Mouse (Mus musculus) neural tube, embryonic 15.5 days (tissue): Measurements from ENCODE around the gene Smc3. TPM values are rescaled to one million over a fixed set of nuclear protein-coding genes. Genes with fewer than 3 reads are reported as not detected.
A peak's percentile ranks its signal among the peaks of the same experiment; 100 is the strongest.

Experiments
- ATAC-seq: fragments of 200-750 bp; cut with Nextera tagmentation; 2 replicates; pipeline ENCODE4 v1.8.0; 2017; ENCODE audit warnings: mild to moderate bottlenecking, moderate TSS enrichment, moderate library complexity; ENCODE audit not compliant: low FRiP score
- H3K27ac ChIP-seq: fragments of 300-500 bp; sonication (generic); replicated peaks from 2 replicates; pipeline ENCODE4 v1.5.1; 2015; ENCODE audit warnings: mild to moderate bottlenecking, inconsistent platforms
- H3K27me3 ChIP-seq: fragments of 300-500 bp; sonication (generic); replicated peaks from 2 replicates; pipeline ENCODE4 v1.6.1; 2015; ENCODE audit warnings: inconsistent platforms
- H3K36me3 ChIP-seq: fragments of 300-500 bp; sonication (generic); 2 replicates; pipeline ENCODE4 v1.6.1; 2015; ENCODE audit warnings: inconsistent platforms
- H3K4me1 ChIP-seq: fragments of 300-500 bp; sonication (generic); 2 replicates; pipeline ENCODE4 v1.6.1; 2015; ENCODE audit warnings: inconsistent platforms
- H3K4me2 ChIP-seq: fragments of 300-500 bp; sonication (generic); 2 replicates; pipeline ENCODE4 v1.6.1; 2015; ENCODE audit warnings: inconsistent platforms, mild to moderate bottlenecking, moderate library complexity
- H3K4me3 ChIP-seq: fragments of 300-500 bp; sonication (generic); replicated peaks from 2 replicates; pipeline ENCODE4 v1.5.1; 2015; ENCODE audit warnings: mild to moderate bottlenecking, inconsistent platforms
- H3K9ac ChIP-seq: fragments of 300-500 bp; sonication (generic); replicated peaks from 2 replicates; pipeline ENCODE4 v1.6.1; 2015; ENCODE audit warnings: mild to moderate bottlenecking, inconsistent platforms
- H3K9me3 ChIP-seq: fragments of 300-500 bp; sonication (generic); replicated peaks from 2 replicates; pipeline ENCODE4 v1.6.1; 2016; ENCODE audit warnings: inconsistent platforms
- WGBS: fragments of 180-500 bp; shearing (Covaris S2); methylation state at CpG from one replicate; pipeline ENCODE4 v1.1.7; 2015; ENCODE audit warnings: mixed read lengths; 5-methylcytosine and 5-hydroxymethylcytosine counted together
- polyA plus RNA-seq: library from polyadenylated mRNA; unstranded; fragments of >200 nt; fragmentation: Nextera tagmentation; extraction: Ambion mirVana; gene quantifications from 2 replicates; pipeline ENCODE4 v1.2.1, GENCODE M21; 2015

The Smc3 gene
- polyA plus RNA-seq, 1 experiment from 2014 or later: 49.9 TPM

DNA sequence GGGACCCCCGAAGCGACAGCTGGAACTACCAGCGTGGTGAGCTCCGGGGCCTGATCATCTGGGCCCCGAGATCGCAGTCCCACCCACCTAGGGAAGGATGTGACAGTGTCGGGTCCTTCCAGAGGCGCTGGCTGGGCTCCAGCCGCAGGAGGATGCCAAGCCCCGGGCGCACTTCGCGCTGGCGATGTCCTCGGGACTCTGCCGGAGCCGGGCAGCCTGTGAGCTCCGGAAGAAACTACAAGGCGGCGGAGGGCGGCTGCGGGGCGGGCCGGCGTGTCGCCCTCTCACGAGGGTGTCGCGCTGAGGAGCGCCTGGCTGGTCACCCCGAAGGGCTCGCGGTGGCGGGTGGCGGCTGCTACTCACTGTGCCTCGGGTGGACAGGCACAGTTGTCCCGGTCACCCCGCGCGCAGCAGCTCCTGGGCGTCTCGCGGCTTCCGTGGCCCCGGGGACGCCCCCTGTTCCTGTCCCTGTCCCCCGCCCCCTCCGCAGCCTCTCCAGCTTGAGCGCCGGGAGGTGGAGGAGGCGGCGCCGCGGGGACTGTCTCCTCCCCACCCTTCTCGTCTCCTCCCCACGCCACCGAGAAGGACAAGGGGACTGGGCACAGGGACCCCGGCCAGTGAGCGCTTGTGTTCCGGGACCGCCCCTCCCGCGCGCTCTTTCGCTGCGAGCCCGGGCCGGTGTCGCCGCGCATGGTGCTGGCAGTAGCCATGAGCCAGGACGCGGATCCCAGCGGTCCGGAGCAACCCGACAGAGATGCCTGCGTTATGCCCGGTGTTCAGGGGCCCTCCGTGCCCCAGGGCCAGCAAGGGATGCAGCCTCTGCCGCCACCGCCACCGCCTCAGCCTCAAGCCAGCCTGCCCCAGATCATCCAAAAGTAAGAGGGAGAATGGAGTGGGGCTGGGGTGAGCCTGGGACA lies 76.8 kb downstream of the Smc3 start, which contains the start of gene Rbm20:
Gene Rbm20, plus strand, starts transcription at position 589 of the 917 bp plus-strand sequence.
- peak within 1 kb of the TSS; percentile 96 for H3K4me2 ChIP-seq
- H3K4me3 ChIP-seq: peak within 1 kb of the TSS; percentile 52
- WGBS: under 1% methylated on average over 77 of the region's 82 CpGs
- ATAC-seq: peak; percentile 82
- H3K36me3 ChIP-seq: no peaks in the 10 kb centered on the region
- H3K9me3 ChIP-seq: no peaks in the 10 kb centered on the region
- no peak within 1 kb of the TSS for H3K27ac ChIP-seq
- H3K27me3 ChIP-seq: peaks cover 54% of the 10 kb centered on the region
- H3K4me1 ChIP-seq: peaks cover 24% of the 10 kb centered on the region
- peak within 1 kb of the TSS; percentile 54 for H3K9ac ChIP-seq

DNA sequence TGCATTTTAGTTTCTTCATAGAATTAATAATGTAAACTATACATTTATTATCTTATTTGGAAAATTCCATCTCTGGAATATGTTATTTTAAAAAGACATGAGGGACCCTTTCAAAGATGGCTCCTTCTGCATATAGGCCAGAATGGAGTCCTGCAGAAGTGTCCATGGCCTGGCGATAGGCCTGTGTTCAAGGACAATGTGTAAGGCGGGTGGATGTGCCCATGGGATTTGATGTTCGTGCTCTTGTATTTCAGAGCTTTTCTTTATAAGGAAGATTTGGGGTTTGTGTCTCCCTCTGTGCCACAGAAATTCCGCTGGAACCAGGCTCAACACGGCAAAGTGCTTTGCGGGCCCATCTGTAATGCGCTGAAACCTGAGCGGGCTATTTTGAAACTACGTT lies 79.0 kb downstream of the Smc3 start:
- Histone ChIP-seq H3K4me1 (peaks cover 24% of the 10 kb centered on the region), H3K4me3 (no peak overlapping the region), H3K9ac (no peak overlapping the region), H3K4me2 (no peak overlapping the region), H3K27me3 (peaks cover 47% of the 10 kb centered on the region), H3K9me3 (no peaks in the 10 kb centered on the region), H3K36me3 (no peaks in the 10 kb centered on the region), H3K27ac (no peak overlapping the region)
- WGBS: 92% methylated on average over 9 of the region's 9 CpGs
- no peak for ATAC-seq

DNA sequence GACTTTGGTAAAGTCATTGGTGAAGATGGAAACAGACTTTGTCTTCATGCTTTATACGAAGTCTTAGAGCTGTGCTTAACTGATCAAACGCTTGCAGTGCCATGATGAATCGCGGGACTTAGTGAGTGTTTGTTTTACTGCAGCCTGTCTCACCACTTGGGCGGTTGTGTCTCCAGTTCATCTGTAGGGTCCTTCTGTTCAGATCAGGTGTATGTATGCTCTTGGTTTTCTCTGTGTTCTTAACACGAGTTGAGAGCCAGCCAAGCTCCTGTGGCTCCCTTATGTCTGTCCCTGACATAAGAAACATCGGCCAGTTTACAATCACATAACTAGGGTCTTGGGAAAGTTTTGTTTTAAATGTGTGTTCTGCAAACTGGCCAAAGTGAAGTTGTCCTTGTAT lies 79.8 kb downstream of the Smc3 start:
- no peak for ATAC-seq
- H3K27ac ChIP-seq: no peak overlapping the region
- peaks cover 24% of the 10 kb centered on the region for H3K4me1 ChIP-seq
- H3K9me3 ChIP-seq: no peaks in the 10 kb centered on the region
- H3K4me2 ChIP-seq: no peak overlapping the region
- H3K27me3 ChIP-seq: peaks cover 39% of the 10 kb centered on the region
- no peak overlapping the region for H3K4me3 ChIP-seq
- WGBS: 89% methylated on average over 7 of the region's 7 CpGs
- no peaks in the 10 kb centered on the region for H3K36me3 ChIP-seq
- H3K9ac ChIP-seq: no peak overlapping the region

GRCm38 (mm10) chr19:53682427-53682826 lies 82.2 kb downstream of the Smc3 start:
- WGBS: 51% methylated on average over 8 of the region's 8 CpGs
- ATAC-seq: no peak
- no peaks in the 10 kb centered on the region for H3K9me3 ChIP-seq
- H3K4me2 ChIP-seq: no peak overlapping the region
- H3K4me3 ChIP-seq: no peak overlapping the region
- no peak overlapping the region for H3K27ac ChIP-seq
- peaks cover 21% of the 10 kb centered on the region for H3K27me3 ChIP-seq
- H3K9ac ChIP-seq: no peak overlapping the region
- peaks cover 6% of the 10 kb centered on the region for H3K4me1 ChIP-seq
- H3K36me3 ChIP-seq: no peaks in the 10 kb centered on the region

- WGBS: 91% methylated on average over 5 of the region's 5 CpGs
- H3K4me2 ChIP-seq: no peak overlapping the region
- H3K9ac ChIP-seq: no peak overlapping the region
- 0 out of 2 replicates have a peak, but pooled peaks cover 3% of the 10 kb centered on the region for H3K27me3 ChIP-seq
- H3K9me3 ChIP-seq: no peaks in the 10 kb centered on the region
- H3K4me1 ChIP-seq: no peaks in the 10 kb centered on the region
- H3K36me3 ChIP-seq: no peaks in the 10 kb centered on the region
- ATAC-seq: no peak
- H3K4me3 ChIP-seq: no peak overlapping the region
- no peak overlapping the region for H3K27ac ChIP-seq
Measured at GRCm38 (mm10) chr19:53687592-53687991, 87.4 kb downstream of the Smc3 start.

- Histone ChIP-seq H3K4me1 (no peaks in the 10 kb centered on the region), H3K9me3 (no peaks in the 10 kb centered on the region), H3K27ac (no peak overlapping the region), H3K4me3 (no peak overlapping the region), H3K36me3 (no peaks in the 10 kb centered on the region), H3K4me2 (no peak overlapping the region), H3K9ac (no peak overlapping the region), H3K27me3 (0 out of 2 replicates have a peak, but pooled peaks cover 3% of the 10 kb centered on the region)
- no peak for ATAC-seq
- WGBS: 38% methylated on average over 10 of the region's 10 CpGs
Measured at GRCm38 (mm10) chr19:53690816-53691215, 90.6 kb downstream of the Smc3 start.

- ATAC-seq: no peak
- WGBS: 50% methylated on average over 1 of the region's 1 CpGs
- no peak overlapping the region for H3K27ac ChIP-seq
Measured at GRCm38 (mm10) chr19:53694020-53694419, 93.8 kb downstream of the Smc3 start.

More at GRCm38 (mm10) chr19:53694020-53694419, 93.8 kb downstream of the Smc3 start:
- no peaks in the 10 kb centered on the region for H3K9me3 ChIP-seq
- no peaks in the 10 kb centered on the region for H3K36me3 ChIP-seq
- H3K9ac ChIP-seq: no peak overlapping the region
- no peak overlapping the region for H3K4me3 ChIP-seq
- 0 out of 2 replicates have a peak, but pooled peaks cover 6% of the 10 kb centered on the region for H3K4me1 ChIP-seq
- H3K4me2 ChIP-seq: no peak overlapping the region
- H3K27me3 ChIP-seq: 0 out of 2 replicates have a peak, but pooled peaks cover 3% of the 10 kb centered on the region

Other genes with a start within 250 kb of the Smc3 start
- gene Gm10197, start 228.6 kb upstream of the Smc3 start, polyA plus RNA-seq: not detected in 2 replicates
- gene Smndc1, start 209.8 kb upstream of the Smc3 start, polyA plus RNA-seq: 29.3 and 31.6 TPM in 2 replicates
- gene Dusp5, start 71.3 kb upstream of the Smc3 start, polyA plus RNA-seq: 3.8 and 6.5 TPM in 2 replicates
- 220 and 221 TPM in 2 replicates for gene Nutf2-ps1, start 11.3 kb upstream of the Smc3 start, polyA plus RNA-seq
- gene Rbm20, start 76.9 kb downstream of the Smc3 start, polyA plus RNA-seq: 0.51 and 1.4 TPM in 2 replicates